Mouse (Mus musculus): ENCODE data around the gene Exosc5. TPM values are rescaled to one million over a fixed set of nuclear protein-coding genes. Genes with fewer than 3 reads are reported as not detected.

Exosc5 gene
- polyA plus RNA-seq, 1 experiment from 2014 or later = 86.4 TPM

GRCm38 (mm10) chr7:25681341-25682231 lies 22.6 kb downstream of the Exosc5 start:
- Histone ChIP-seq H3K27ac (no peak overlapping the region), H3K9ac (peak overlapping the region; percentile 73; the same call in 1 of the 2 replicates)
- ATAC-seq (ENCODE audit: insufficient number of reproducible peaks, insufficient read depth, low FRiP score, low TSS enrichment, low read depth) = no peak; the same call in 1 of the 2 replicates

DNA sequence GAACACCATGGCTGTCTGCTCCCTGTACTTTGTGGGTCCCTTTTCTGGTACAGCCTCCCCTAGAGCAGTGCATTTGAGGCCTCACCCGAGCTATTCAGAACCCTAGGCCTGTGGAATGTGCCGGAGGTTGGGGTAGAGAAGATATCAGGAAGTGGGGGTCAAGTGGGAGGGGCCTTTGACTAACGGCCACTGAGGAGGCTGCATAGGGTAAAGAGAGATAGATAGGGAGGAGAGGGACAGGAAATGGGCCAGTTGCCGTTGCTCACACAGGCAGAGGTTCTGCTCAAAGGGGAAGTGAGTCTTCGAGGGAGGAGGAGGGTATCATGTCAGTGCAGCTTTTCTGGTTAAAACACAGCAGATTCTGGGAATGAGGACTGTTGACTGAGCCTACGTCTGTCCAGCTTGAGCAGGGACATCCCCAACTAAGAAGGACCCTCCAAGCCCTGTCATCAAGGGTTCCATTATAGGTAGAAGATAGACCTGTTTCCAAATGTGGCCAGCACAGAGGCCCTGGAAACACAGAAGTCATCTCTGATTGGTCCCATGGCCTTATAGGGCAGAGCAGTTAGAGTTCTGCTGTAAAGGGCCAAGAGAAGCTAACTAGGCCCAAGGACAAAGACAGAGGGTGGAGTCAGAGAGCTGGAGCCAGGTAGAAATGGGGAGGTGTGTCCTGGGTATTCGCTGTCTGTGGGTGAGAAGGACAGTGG lies 24.7 kb downstream of the Exosc5 start:
- H3K27ac ChIP-seq = no peak overlapping the region
- H3K4me3 ChIP-seq = no peak overlapping the region
- no peak overlapping the region for H3K9ac ChIP-seq
- H3K4me1 ChIP-seq = peaks cover 44% of the 10 kb centered on the region
- H3K27me3 ChIP-seq = peaks cover 38% of the 10 kb centered on the region
- WGBS = 66% methylated on average over 7 of the region's 7 CpGs
- peaks cover 6% of the 10 kb centered on the region; the same call in 1 of the 2 replicates for H3K36me3 ChIP-seq
- ATAC-seq (ENCODE audit: insufficient number of reproducible peaks, insufficient read depth, low FRiP score, low TSS enrichment, low read depth) = no peak
- H3K4me2 ChIP-seq = no peak overlapping the region
- no peaks in the 10 kb centered on the region for H3K9me3 ChIP-seq

More at GRCm38 (mm10) chr7:25681341-25682231, 22.6 kb downstream of the Exosc5 start:
- Histone ChIP-seq H3K4me3 (peak overlapping the region; percentile 64), H3K27me3 (peaks cover 30% of the 10 kb centered on the region), H3K4me1 (peaks cover 31% of the 10 kb centered on the region), H3K4me2 (peak overlapping the region; percentile 71), H3K36me3 (peaks cover 6% of the 10 kb centered on the region; the same call in 1 of the 2 replicates), H3K9me3 (no peaks in the 10 kb centered on the region)
- 57% methylated on average over 14 of the region's 15 CpGs for WGBS

DNA sequence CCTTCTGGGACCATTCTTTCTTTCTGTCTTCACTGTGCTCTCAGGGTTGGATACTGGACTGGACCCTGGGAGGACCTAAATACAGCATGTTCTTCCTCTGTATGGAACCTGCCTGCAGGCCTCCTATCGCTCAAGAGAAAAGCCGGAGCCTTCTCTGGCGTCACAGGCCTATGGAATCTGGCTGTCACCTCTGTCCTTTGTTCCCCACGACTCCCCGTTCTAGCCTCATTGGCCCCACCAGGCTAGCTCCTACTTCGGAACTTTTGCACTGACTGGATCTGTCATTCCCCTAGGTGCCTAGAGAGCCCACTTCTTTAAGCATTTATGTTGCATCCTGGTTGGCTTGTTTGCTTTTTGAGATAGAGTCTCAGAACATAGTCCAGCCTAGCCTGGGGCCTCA lies 25.7 kb downstream of the Exosc5 start:
- Histone ChIP-seq H3K4me1 (peaks cover 53% of the 10 kb centered on the region), H3K9me3 (no peaks in the 10 kb centered on the region), H3K9ac (no peak overlapping the region), H3K36me3 (peaks cover 6% of the 10 kb centered on the region; the same call in 1 of the 2 replicates), H3K4me3 (no peak overlapping the region), H3K27ac (peak overlapping the region; percentile 35), H3K4me2 (no peak overlapping the region), H3K27me3 (peaks cover 40% of the 10 kb centered on the region)
- ATAC-seq (ENCODE audit: insufficient number of reproducible peaks, insufficient read depth, low FRiP score, low TSS enrichment, low read depth) = no peak
- 80% methylated on average over 6 of the region's 6 CpGs for WGBS

DNA sequence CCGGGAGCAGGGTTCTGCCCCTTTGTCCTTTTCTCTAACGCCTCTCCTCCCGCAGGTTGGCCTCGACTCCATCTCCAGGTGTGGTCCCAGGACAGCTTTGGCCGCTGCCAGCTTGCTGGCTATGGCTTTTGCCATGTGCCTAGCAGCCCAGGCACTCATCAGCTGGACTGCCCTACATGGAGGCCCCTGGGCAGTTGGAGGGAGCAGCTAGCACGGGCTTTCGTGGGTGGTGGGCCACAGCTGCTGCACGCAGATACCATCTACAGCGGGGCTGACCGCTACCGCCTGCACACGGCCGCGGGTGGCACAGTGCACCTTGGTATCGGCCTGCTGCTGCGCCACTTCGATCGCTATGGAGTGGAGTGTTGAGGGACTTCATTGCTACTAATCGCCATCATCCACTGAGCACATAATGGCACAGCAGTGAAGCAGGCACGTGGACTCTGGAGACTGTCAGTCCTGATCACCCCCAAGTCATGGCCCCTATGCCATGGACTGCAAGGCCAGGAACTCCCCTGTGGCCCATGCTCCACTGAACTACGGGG lies 27.0 kb downstream of the Exosc5 start:
- WGBS = 67% methylated on average over 21 of the region's 21 CpGs
- Histone ChIP-seq H3K9ac (no peak overlapping the region), H3K27me3 (peaks cover 50% of the 10 kb centered on the region), H3K4me3 (peak overlapping the region; percentile 65), H3K9me3 (no peaks in the 10 kb centered on the region), H3K36me3 (peaks cover 6% of the 10 kb centered on the region; the same call in 1 of the 2 replicates), H3K27ac (peak overlapping the region; percentile 85; the same call in 1 of the 2 replicates), H3K4me2 (peak overlapping the region; percentile 88), H3K4me1 (peaks cover 46% of the 10 kb centered on the region)
- ATAC-seq (ENCODE audit: insufficient number of reproducible peaks, insufficient read depth, low FRiP score, low TSS enrichment, low read depth) = no peak

DNA sequence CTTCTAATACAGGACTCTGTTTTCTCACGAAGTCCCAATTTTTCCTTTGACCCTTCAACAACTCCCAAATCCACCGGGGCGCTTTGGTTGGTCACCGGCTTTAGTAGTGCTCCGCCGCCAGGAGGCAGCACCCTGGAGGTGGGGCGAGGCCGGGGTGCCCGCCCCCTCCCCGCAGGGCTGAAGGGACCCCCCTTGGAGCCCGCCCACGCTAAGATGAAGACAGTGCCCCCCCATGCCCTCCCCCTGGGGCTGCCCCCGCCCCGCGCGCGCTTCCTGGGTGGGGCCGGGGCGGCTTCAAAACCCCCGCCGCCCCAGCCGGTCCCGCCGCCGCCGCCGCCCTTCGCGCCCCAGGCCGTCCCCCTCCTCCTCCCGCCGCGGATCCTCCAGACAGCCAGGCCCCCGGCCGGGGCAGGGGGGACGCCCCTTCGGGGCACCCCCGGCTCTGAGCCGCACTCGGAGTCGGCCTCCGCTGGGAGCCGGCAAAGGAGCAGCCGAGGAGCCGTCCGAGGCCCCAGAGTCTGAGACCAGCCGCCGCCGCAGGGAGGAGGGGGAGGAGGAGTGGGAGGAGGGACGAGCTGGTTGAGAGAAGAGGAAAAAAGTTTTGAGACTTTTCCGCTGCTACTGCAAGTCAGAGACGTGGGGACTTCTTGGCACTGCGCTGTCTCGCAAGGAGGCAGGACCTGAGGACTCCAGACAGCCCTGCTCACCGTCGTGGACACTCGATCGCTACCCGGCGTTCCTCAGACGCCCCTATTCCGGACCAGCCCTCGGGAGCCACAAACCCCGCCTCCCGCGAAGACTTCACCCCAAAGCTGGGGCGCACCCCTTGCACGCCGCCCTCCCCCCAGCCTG lies 27.9 kb downstream of the Exosc5 start, which contains the start of gene Tgfb1:
TSS of gene Tgfb1 (plus strand) at position 323 of the 852 bp plus-strand sequence.
- under 1% methylated on average over 59 of the region's 69 CpGs for WGBS
- Histone ChIP-seq H3K4me1 (peaks cover 41% of the 10 kb centered on the region), H3K9ac (peak within 1 kb of the TSS; percentile 80), H3K27me3 (peaks cover 55% of the 10 kb centered on the region), H3K36me3 (peaks cover 8% of the 10 kb centered on the region; the same call in 1 of the 2 replicates), H3K27ac (peak within 1 kb of the TSS; percentile 85), H3K4me3 (peak within 1 kb of the TSS; percentile 65), H3K9me3 (no peaks in the 10 kb centered on the region), H3K4me2 (peak within 1 kb of the TSS; percentile 88)
- ATAC-seq (ENCODE audit: insufficient number of reproducible peaks, insufficient read depth, low FRiP score, low TSS enrichment, low read depth) = peak; percentile 34

DNA sequence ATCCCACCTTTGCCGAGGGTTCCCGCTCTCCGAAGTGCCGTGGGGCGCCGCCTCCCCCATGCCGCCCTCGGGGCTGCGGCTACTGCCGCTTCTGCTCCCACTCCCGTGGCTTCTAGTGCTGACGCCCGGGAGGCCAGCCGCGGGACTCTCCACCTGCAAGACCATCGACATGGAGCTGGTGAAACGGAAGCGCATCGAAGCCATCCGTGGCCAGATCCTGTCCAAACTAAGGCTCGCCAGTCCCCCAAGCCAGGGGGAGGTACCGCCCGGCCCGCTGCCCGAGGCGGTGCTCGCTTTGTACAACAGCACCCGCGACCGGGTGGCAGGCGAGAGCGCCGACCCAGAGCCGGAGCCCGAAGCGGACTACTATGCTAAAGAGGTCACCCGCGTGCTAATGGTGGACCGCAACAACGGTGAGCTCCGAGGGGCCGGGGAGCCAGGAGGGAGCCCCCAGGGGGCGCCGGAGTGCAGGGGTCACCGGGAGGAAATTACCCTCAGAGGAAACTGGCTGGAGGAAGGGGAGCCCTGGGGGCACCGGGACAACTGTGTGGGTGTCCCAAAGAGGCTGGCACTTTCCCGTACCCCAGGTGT lies 28.9 kb downstream of the Exosc5 start:
- under 1% methylated on average over 47 of the region's 47 CpGs for WGBS
- Histone ChIP-seq H3K9me3 (no peaks in the 10 kb centered on the region), H3K36me3 (peaks cover 14% of the 10 kb centered on the region), H3K9ac (peak overlapping the region; percentile 80), H3K4me3 (peak overlapping the region; percentile 65), H3K27me3 (peaks cover 55% of the 10 kb centered on the region), H3K4me1 (peaks cover 41% of the 10 kb centered on the region), H3K4me2 (peak overlapping the region; percentile 88), H3K27ac (no peak overlapping the region)
- ATAC-seq (ENCODE audit: insufficient number of reproducible peaks, insufficient read depth, low FRiP score, low TSS enrichment, low read depth) = no peak

- H3K36me3 ChIP-seq = peaks cover 14% of the 10 kb centered on the region
- peaks cover 39% of the 10 kb centered on the region for H3K4me1 ChIP-seq
- H3K9me3 ChIP-seq = no peaks in the 10 kb centered on the region
- H3K27ac ChIP-seq = no peak overlapping the region
- peak overlapping the region; percentile 80 for H3K9ac ChIP-seq
- H3K27me3 ChIP-seq = peaks cover 55% of the 10 kb centered on the region
- H3K4me2 ChIP-seq = peak overlapping the region; percentile 88
- under 1% methylated on average over 50 of the region's 52 CpGs for WGBS
- peak overlapping the region; percentile 65 for H3K4me3 ChIP-seq
- ATAC-seq (ENCODE audit: insufficient number of reproducible peaks, insufficient read depth, low FRiP score, low TSS enrichment, low read depth) = no peak
Observed at GRCm38 (mm10) chr7:25688810-25689586, 30.0 kb downstream of the Exosc5 start.

GRCm38 (mm10) chr7:25689603-25690021 lies 30.6 kb downstream of the Exosc5 start:
- Histone ChIP-seq H3K4me3 (peak overlapping the region; percentile 65), H3K9ac (0 out of 2 replicates have a peak overlapping the region, but pooled peaks have one; percentile 80), H3K9me3 (no peaks in the 10 kb centered on the region), H3K27me3 (peaks cover 55% of the 10 kb centered on the region), H3K36me3 (peaks cover 17% of the 10 kb centered on the region), H3K4me1 (peaks cover 37% of the 10 kb centered on the region), H3K4me2 (peak overlapping the region; percentile 88), H3K27ac (no peak overlapping the region)
- no peak for ATAC-seq (ENCODE audit: insufficient number of reproducible peaks, insufficient read depth, low FRiP score, low TSS enrichment, low read depth)
- WGBS = 11% methylated on average over 12 of the region's 12 CpGs

DNA sequence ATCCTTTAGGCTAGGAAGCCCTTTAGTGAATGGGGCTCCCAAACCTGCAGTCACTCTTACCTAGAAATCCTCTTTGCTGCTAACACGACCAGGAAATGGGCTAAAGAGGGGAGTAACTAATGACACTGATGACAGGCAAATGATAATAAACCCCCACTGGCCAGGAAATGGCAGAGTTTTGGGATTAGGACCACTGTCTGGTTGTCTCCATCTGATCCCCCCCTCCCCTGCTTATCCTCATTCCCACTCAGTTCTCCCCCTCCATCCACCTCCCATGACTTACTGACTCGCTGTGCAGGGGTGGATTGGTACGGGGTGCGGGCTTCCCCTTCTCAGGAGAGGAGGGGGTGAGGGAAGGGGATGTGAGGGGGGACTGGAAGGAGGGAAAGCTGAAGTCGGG lies 31.1 kb downstream of the Exosc5 start:
- Histone ChIP-seq H3K4me1 (peaks cover 37% of the 10 kb centered on the region), H3K4me3 (peak overlapping the region; percentile 65), H3K27me3 (peaks cover 55% of the 10 kb centered on the region), H3K36me3 (peaks cover 17% of the 10 kb centered on the region), H3K9me3 (no peaks in the 10 kb centered on the region), H3K27ac (no peak overlapping the region), H3K4me2 (peak overlapping the region; percentile 88), H3K9ac (no peak overlapping the region)
- ATAC-seq (ENCODE audit: insufficient number of reproducible peaks, insufficient read depth, low FRiP score, low TSS enrichment, low read depth) = no peak
- 44% methylated on average over 5 of the region's 5 CpGs for WGBS

DNA sequence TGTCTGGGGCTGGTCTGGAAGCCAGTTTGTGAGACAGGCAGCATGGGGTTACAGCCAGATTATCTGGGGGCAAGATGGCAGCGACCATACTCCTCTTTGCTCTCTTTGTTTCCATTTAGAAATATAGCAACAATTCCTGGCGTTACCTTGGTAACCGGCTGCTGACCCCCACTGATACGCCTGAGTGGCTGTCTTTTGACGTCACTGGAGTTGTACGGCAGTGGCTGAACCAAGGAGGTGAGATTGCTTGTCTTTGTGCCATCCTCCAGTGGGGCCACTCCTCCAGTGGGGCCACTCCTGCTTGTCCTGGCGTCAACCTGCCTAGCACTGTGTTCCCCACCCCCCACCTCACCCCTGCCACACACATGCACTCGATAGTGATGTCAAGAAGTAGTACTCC lies 35.1 kb downstream of the Exosc5 start:
- peaks cover 22% of the 10 kb centered on the region for H3K27me3 ChIP-seq

More for the DNA sequence above, 35.1 kb downstream of the Exosc5 start:
- H3K4me1 ChIP-seq = peaks cover 4% of the 10 kb centered on the region; the same call in 1 of the 2 replicates
- WGBS = 68% methylated on average over 8 of the region's 8 CpGs
- H3K36me3 ChIP-seq = peaks cover 25% of the 10 kb centered on the region; the same call in 1 of the 2 replicates
- no peak overlapping the region for H3K4me3 ChIP-seq
- ATAC-seq (ENCODE audit: insufficient number of reproducible peaks, insufficient read depth, low FRiP score, low TSS enrichment, low read depth) = no peak
- no peak overlapping the region for H3K9ac ChIP-seq
- H3K27ac ChIP-seq = no peak overlapping the region
- H3K9me3 ChIP-seq = no peaks in the 10 kb centered on the region
- H3K4me2 ChIP-seq = no peak overlapping the region

All from embryonic facial prominence, embryonic 13.5 days (tissue).